ENCODE assay signal across 8 mouse cellular contexts in genomic region chr13:56698391-56698790, GRCm38 (mm10). TPM values are rescaled to one million over a fixed set of nuclear protein-coding genes. Genes with fewer than 3 reads are reported as not detected.
DNase-seq lines count a peak whose midpoint lies in the region; ATAC-seq lines count a peak whose summit lies in the region.

No protein-coding gene starts in this region.

- no peaks in the 10 kb centered on the region for H3K27me3 ChIP-seq in kidney, embryonic 16.5 days (ENCODE audit: insufficient read depth, low read length)
- H3K27me3 ChIP-seq in hindbrain, embryonic 11.5 days (ENCODE audit: control insufficient read depth, insufficient read depth, low read length): no peaks in the 10 kb centered on the region

- H3K4me1 ChIP-seq in kidney, embryonic 16.5 days (ENCODE audit: insufficient read depth, low read length): peaks cover 32% of the 10 kb centered on the region
- 0 out of 2 replicates have a peak, but pooled peaks cover 2% of the 10 kb centered on the region for H3K4me1 ChIP-seq in hindbrain, embryonic 11.5 days (replicated peaks; ENCODE audit: control insufficient read depth, insufficient read depth, low read length)

- H3K4me3 ChIP-seq in kidney, embryonic 16.5 days (ENCODE audit: low read length): no peak overlapping the region
- H3K4me3 ChIP-seq in hindbrain, embryonic 11.5 days (ENCODE audit: low read depth, low read length): no peak overlapping the region

- H3K27ac ChIP-seq in kidney, embryonic 16.5 days (ENCODE audit: low read length): peak overlapping the region; percentile 68
- H3K27ac ChIP-seq in hindbrain, embryonic 11.5 days (ENCODE audit: low read depth, low read length): no peak overlapping the region

- intact Hi-C loops in left cerebral cortex, postnatal 14 days (cut with DNase I): no loop called here

- DNase-seq in kidney, adult 11 months: no peak
- DNase-seq in cerebellum, postnatal 36 days: peak; percentile 49 to 62
- peak; percentile 39 for DNase-seq in hindbrain, embryonic 11.5 days (ENCODE audit: low spot score)
- DNase-seq in left cerebral cortex, postnatal 14 days (ENCODE audit: low spot score in 2 of 2): peak; percentile 70 to 78
- DNase-seq in right cerebral cortex, adult 18-20 months: peak; percentile 86
- no peak for DNase-seq in B cell, adult 2 months
- no peak for DNase-seq in adrenal gland, adult 8-10 months

- 0 out of 2 replicates have a peak overlapping the region, but pooled peaks have one; percentile 7 for H3K4me2 ChIP-seq in kidney, embryonic 16.5 days (replicated peaks; ENCODE audit: low read depth, low read length)
- no peak overlapping the region for H3K4me2 ChIP-seq in hindbrain, embryonic 11.5 days (replicated peaks; ENCODE audit: low read depth, low read length)

- H3K9ac ChIP-seq in kidney, embryonic 16.5 days (replicated peaks; ENCODE audit: low read length): peak overlapping the region; percentile 45
- H3K9ac ChIP-seq in hindbrain, embryonic 11.5 days (ENCODE audit: low read depth, low read length): no peak overlapping the region

- no peaks in the 10 kb centered on the region for H3K36me3 ChIP-seq in kidney, embryonic 16.5 days (ENCODE audit: insufficient read depth, low read length)
- H3K36me3 ChIP-seq in hindbrain, embryonic 11.5 days (ENCODE audit: control insufficient read depth, insufficient read depth, low read length): no peaks in the 10 kb centered on the region

- peaks cover 3% of the 10 kb centered on the region; the same call in 1 of the 2 replicates for H3K9me3 ChIP-seq in kidney, embryonic 16.5 days (ENCODE audit: low read length)
- H3K9me3 ChIP-seq in hindbrain, embryonic 11.5 days (ENCODE audit: control insufficient read depth, low read length): no peaks in the 10 kb centered on the region

- 8% methylated on average over 9 of the region's 9 CpGs for WGBS in kidney, embryonic 16.5 days
- 42% methylated on average over 9 of the region's 9 CpGs for WGBS in hindbrain, embryonic 11.5 days

- peak; percentile 21; the same call in 1 of the 2 replicates for ATAC-seq in kidney, embryonic 16.5 days (ENCODE audit: low FRiP score, low TSS enrichment)
- no peak for ATAC-seq in hindbrain, embryonic 11.5 days (ENCODE audit: low FRiP score)

RNA-seq across cellular contexts. Expression of gene Smad5, which starts 4.4 kb away (rescaled TPM):
- 35.6 and 37.0 TPM in 2 replicates for polyA plus RNA-seq in kidney, embryonic 16.5 days (2015; fragmentation: Nextera tagmentation; extraction: Ambion mirVana)
- 47.8 and 50.9 TPM in 2 replicates for polyA plus RNA-seq in hindbrain, embryonic 11.5 days (2014; fragmentation: Nextera tagmentation; extraction: Ambion mirVana)
- 10 to 100 TPM; 21.3 to 21.5 TPM for total RNA-seq in left cerebral cortex, postnatal 14 days (2021)
- 10 to 100 TPM; 49.7 to 68.6 (median 58.2) TPM for total RNA-seq in adrenal gland, adult 8-10 months (2022)

RNA-seq across cellular contexts. Expression of gene Gm45623, which starts 55.2 kb away (rescaled TPM):
- 0.25 TPM in 1 of 2 replicates, not detected in the other for polyA plus RNA-seq in kidney, embryonic 16.5 days (2015; fragmentation: Nextera tagmentation; extraction: Ambion mirVana)
- not detected in 2 replicates for polyA plus RNA-seq in hindbrain, embryonic 11.5 days (2014; fragmentation: Nextera tagmentation; extraction: Ambion mirVana)
- 10 to 100 TPM; 13.7 to 16.2 TPM for total RNA-seq in left cerebral cortex, postnatal 14 days (2021)
- not detected for total RNA-seq in adrenal gland, adult 8-10 months (2022)

Comparison
In these comparisons a context has a peak if more than half of its experiments do, and no peak if none do; other contexts are left out.
1. DNase-seq: peak in cerebellum, postnatal 36 days (2 of 2), hindbrain, embryonic 11.5 days (single experiment), left cerebral cortex, postnatal 14 days (2 of 2) and right cerebral cortex, adult 18-20 months (single experiment); none in kidney, adult 11 months (single experiment), B cell, adult 2 months (0 of 2) and adrenal gland, adult 8-10 months (single experiment).
2. RNA of gene Gm45623, which starts 55.2 kb away (total RNA-seq): 13.7 to 16.2 TPM in left cerebral cortex, postnatal 14 days; not detected in adrenal gland, adult 8-10 months; every median in the first group is over 10 times any median in the second.